Mouse (Mus musculus) small intestine, adult 2 months (tissue): ENCODE measurements around the gene Gm8082. TPM values are rescaled to one million over a fixed set of nuclear protein-coding genes. Genes with fewer than 3 reads are reported as not detected.
"Not testable (repeated sequence)": the region's sequence is repeated elsewhere in the genome, so short reads cannot be mapped to it uniquely, and the experiment has no call there.

ENCODE experiments used
- H3K27ac ChIP-seq: fragments of 200-500 bp; 2 replicates; pipeline ENCODE4 v1.5.1; 2012; ENCODE audit warnings: low read depth, low read length, control low read depth, inconsistent platforms; ENCODE audit not compliant: insufficient read depth
- H3K27me3 ChIP-seq: fragments of 200-500 bp; 2 replicates; pipeline ENCODE4 v1.6.1; 2012; ENCODE audit warnings: mild to moderate bottlenecking, moderate library complexity, low read length, inconsistent platforms; ENCODE audit not compliant: control insufficient read depth, insufficient read depth
- H3K36me3 ChIP-seq: fragments of 200-500 bp; 2 replicates; pipeline ENCODE4 v1.6.1; 2012; ENCODE audit warnings: mild to moderate bottlenecking, low read length, control low read depth, inconsistent platforms; ENCODE audit not compliant: control insufficient read depth, insufficient read depth
- H3K4me1 ChIP-seq: fragments of 200-500 bp; 2 replicates; pipeline ENCODE4 v1.6.1; 2012; ENCODE audit warnings: low read length, inconsistent platforms, mixed read lengths; ENCODE audit not compliant: control insufficient read depth, insufficient read depth, insufficient read length
- H3K4me3 ChIP-seq: fragments of 200-500 bp; 2 replicates; pipeline ENCODE4 v1.5.1; 2012; ENCODE audit warnings: low read depth, mild to moderate bottlenecking, control low read depth, inconsistent platforms, low read length, moderate library complexity
- WGBS: fragments of 180-500 bp; shearing (Covaris S2); methylation state at CpG from one replicate; pipeline ENCODE4 v1.1.7; 2018; 5-methylcytosine and 5-hydroxymethylcytosine counted together
- polyA plus RNA-seq: library from polyadenylated mRNA; depleted of rRNA; stranded (reverse); fragments of >200 nt; gene quantifications from 2 replicates; pipeline ENCODE4 v1.2.3, GENCODE M21; 2012; rRNA removed

Gm8082 gene
- not detected in 2 replicates for polyA plus RNA-seq

DNA sequence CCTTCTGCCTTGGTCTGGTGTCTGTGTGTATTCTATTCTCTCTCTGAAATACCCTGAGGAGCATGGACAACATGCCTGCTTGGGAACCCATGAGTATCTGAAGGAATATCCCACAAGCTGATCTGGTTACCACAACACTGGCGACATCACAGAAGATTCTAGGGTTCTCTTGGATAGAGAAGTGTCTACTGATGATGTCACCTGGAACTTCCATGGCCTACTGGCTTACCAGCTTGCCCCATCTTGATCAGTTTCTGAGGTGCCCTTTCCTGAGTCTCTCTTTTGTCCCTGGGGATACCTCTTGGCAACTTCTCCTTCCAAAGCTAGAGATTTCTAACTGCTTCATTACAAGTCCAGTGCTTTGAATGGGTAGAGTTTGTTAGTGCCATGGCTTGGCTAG is at the start of gene Gm8082:
TSS of gene Gm8082 (minus strand) at position 101 of the 400 bp plus-strand sequence.
- not testable (repeated sequence) for H3K4me1 ChIP-seq, H3K36me3 ChIP-seq, H3K27ac ChIP-seq, H3K27me3 ChIP-seq, H3K4me3 ChIP-seq
- 100% methylated on average over 1 of the region's 1 CpGs for WGBS

DNA sequence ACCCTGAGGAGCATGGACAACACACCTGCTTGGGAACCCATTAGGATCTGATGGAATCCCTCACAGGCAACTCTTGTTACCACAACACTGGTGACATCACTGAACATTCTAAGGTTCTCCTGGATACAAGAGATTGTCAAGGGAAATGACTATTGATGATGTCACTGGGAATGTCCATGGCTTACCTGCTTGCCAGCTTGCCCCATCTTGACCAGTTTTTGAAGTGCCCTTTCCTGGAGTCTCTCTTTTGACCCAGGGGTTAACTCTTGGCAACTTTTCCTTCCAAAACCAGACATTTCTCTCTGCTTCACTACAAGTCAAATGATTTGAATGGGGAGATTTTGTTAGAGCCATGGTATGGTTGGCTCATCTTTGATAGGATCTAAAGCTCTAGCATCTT is 22.1 kb upstream of the Gm8082 start, which contains the start of gene Gm10376:
TSS of gene Gm10376 (minus strand) at position 101 of the 400 bp plus-strand sequence.
- not testable (repeated sequence) for H3K4me1 ChIP-seq, H3K27ac ChIP-seq, H3K4me3 ChIP-seq, H3K36me3 ChIP-seq, H3K27me3 ChIP-seq

Other genes with a start within 250 kb of the Gm8082 start
- not detected in 2 replicates for gene Gm3015, start 224.8 kb downstream of the Gm8082 start, polyA plus RNA-seq
- not detected in 2 replicates for gene Gm10377, start 195.6 kb downstream of the Gm8082 start, polyA plus RNA-seq
- not detected in 2 replicates for gene Gm21977, start 140.1 kb downstream of the Gm8082 start, polyA plus RNA-seq
- not detected in 2 replicates for gene Gm10376, start 22.0 kb upstream of the Gm8082 start, polyA plus RNA-seq
- not detected in 2 replicates for gene Gm8094, start 83.0 kb upstream of the Gm8082 start, polyA plus RNA-seq
- gene Gm8104, start 107.0 kb upstream of the Gm8082 start, polyA plus RNA-seq = not detected in 2 replicates
- not detected in 2 replicates for gene Gm7233, start 186.2 kb upstream of the Gm8082 start, polyA plus RNA-seq
- not detected in 2 replicates for gene Gm8122, start 241.7 kb upstream of the Gm8082 start, polyA plus RNA-seq